Mouse (Mus musculus) lung, adult 2 months (tissue): ENCODE measurements around the gene Syndig1. TPM values are rescaled to one million over a fixed set of nuclear protein-coding genes. Genes with fewer than 3 reads are reported as not detected.

Experiments
- DNase-seq: peaks from one replicate; pipeline ENCODE4 v3.0.0; 2022
- H3K4me1 ChIP-seq: fragments of 200-500 bp; 2 replicates; pipeline ENCODE4 v1.6.1; 2011; ENCODE audit warnings: low read length; ENCODE audit not compliant: control insufficient read depth, insufficient read depth
- H3K4me3 ChIP-seq: fragments of 200-500 bp; replicated peaks from 2 replicates; pipeline ENCODE3; 2011; ENCODE audit warnings: low read depth, mild to moderate bottlenecking, control low read depth, low read length; ENCODE audit errors: extremely low read depth
- CTCF ChIP-seq: fragments of 200-500 bp; IDR thresholded peaks from 2 replicates; pipeline ENCODE4 v1.5.1; 2011; ENCODE audit warnings: mild to moderate bottlenecking, low read length, control low read depth; ENCODE audit not compliant: insufficient read depth
- POLR2A ChIP-seq: fragments of 200-500 bp; IDR thresholded peaks from 2 replicates; pipeline ENCODE4 v1.6.1; 2011; ENCODE audit warnings: low read depth, mild to moderate bottlenecking, control low read depth, low read length, borderline replicate concordance; ENCODE audit errors: extremely low read depth
- WGBS: fragments of 180-500 bp; shearing (Covaris S2); methylation state at CpG from one replicate; pipeline ENCODE4 v1.1.7; 2018; 5-methylcytosine and 5-hydroxymethylcytosine counted together
- polyA plus RNA-seq: library from polyadenylated mRNA; depleted of rRNA; stranded (reverse); fragments of >200 nt; gene quantifications from 2 replicates; pipeline ENCODE4 v1.2.3, GENCODE M21; 2012; rRNA removed

Syndig1 gene
- polyA plus RNA-seq, 1 experiment: 0.15 TPM

- DNase-seq: no peak
Observed at GRCm38 (mm10) chr2:150023873-150024339, 194.9 kb downstream of the Syndig1 start.

GRCm38 (mm10) chr2:150043531-150043930 lies 214.5 kb downstream of the Syndig1 start:
- DNase-seq: no peak
- Histone ChIP-seq H3K4me3 (no peak overlapping the region), H3K4me1 (no peaks in the 10 kb centered on the region)
- TF ChIP-seq CTCF (no peak), POLR2A (no peak)
- WGBS: 89% methylated on average over 7 of the region's 7 CpGs

More at GRCm38 (mm10) chr2:150023873-150024339, 194.9 kb downstream of the Syndig1 start:
- no peak for TF ChIP-seq POLR2A
- TF ChIP-seq CTCF: no peak
- H3K4me3 ChIP-seq: no peak overlapping the region
- 48% methylated on average over 2 of the region's 2 CpGs for WGBS
- no peaks in the 10 kb centered on the region for H3K4me1 ChIP-seq

Other genes starting within 250 kb of the Syndig1 start
- not detected in 2 replicates for gene C530025M09Rik, start 2.0 kb downstream of the Syndig1 start, polyA plus RNA-seq